Mouse (Mus musculus): Measurements from ENCODE around the gene Pck2.

Gene Pck2

GRCm38 (mm10) chr14:55527940-55528339, 12.1 kb upstream of the Pck2 start:
- in situ Hi-C loops (cut with MseI, MboI): no loop called here

GRCm38 (mm10) chr14:55536116-55536745, 3.8 kb upstream of the Pck2 start:
- in situ Hi-C loops (cut with MseI, MboI): no loop called here

DNA sequence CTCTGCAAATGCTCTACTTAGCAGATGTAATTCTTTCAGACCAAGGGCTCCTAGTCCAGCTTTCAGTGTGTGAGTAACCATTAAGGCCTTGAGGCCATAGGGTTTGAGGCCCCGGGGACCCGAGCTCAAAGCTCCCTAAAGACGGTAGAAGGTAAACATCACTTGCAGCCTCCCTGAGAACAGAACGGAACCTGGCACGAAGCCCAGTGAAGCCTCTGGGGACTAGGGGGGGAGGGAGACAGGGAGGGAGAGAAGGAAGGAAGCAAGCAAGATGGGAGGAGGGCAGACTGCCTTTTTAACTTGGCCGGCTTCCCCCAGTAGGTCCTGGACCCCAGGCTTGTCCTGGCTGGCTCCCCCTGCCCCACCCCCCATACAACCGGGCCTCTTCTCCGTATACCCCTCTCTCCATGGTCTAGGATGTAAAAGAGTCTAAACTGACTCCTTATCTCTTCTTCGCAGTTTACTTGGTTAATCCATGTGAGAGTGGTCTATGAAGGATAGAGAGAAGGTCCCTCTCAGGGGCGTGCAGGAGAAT, 788 bp downstream of the Pck2 start:
- in situ Hi-C loops (cut with MseI, MboI): no loop called here

DNA sequence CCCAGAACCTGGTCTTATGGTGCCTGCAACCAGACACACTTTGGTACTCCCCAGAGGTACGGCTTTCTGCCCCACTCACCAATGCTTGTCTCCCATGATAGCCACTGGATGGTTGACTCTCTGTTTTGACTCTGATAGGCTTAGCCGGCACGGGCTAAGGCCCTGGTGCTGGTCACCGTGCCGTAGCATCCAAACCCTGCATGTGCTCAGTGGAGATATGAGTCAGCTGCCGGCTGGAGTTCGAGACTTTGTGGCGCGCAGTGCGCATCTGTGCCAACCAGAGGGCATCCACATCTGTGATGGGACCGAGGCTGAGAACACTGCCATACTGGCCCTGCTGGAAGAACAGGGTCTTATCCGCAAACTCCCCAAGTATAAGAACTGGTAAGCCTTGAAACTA, 2.2 kb downstream of the Pck2 start:
- in situ Hi-C loops (cut with MseI, MboI): no loop called here

DNA sequence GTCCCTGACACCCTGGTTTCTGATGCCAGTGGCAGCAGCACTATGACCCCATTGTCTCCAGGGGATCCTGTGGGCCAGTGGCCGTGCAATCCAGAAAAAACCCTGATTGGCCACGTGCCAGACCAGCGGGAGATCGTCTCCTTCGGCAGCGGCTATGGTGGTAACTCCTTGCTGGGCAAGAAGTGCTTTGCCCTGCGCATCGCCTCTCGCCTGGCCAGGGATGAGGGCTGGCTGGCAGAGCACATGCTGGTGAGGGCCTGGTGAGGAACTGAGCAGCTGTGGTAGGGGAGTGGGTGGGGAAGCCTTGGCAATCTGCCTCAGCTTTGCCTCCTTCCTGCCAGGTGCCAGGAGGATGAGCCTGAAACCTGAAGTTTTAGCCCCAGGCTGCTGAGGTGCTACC, 4.3 kb downstream of the Pck2 start:
- in situ Hi-C loops (cut with MseI, MboI): no loop called here

DNA sequence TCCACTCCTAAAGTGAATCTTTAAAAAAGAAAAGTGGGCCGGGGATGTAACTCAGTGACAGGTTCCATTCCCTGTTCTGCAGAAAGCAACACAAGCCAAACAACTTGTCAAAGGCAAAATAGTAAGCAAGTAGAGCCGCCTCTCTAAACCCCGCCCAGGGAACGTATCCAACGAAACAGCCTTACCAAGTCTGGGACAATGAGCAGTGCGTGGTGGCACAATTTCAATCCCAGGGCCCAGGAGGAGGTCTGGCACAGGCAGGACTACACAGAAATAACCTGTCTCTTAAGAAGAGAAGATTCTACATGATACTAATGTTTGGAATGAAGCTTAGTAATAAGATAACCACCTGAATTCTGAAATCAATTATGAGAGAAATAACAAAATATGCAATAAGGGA, 10.1 kb downstream of the Pck2 start:
- in situ Hi-C loops (cut with MseI, MboI): no loop called here

DNA sequence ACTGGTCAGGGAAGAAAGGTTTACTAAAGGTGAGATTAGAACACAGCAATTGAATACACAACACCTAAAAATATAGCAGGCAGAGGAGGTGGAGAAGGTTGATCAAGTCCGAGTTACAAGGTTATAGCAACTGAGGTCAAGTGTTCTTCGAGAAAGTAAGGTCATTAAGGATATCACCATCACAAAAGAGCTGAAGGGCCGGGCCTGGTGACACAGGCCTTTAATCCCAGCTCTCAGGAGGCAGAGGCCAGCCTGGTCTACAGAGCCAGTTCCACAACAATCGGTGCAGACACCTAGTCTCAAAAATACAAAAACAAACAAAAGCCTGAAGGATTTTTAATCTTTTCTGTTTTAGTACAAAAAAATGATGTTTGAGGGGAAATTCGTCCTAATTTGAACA, 11.3 kb downstream of the Pck2 start:
- in situ Hi-C loops (cut with MseI, MboI): no loop called here

DNA sequence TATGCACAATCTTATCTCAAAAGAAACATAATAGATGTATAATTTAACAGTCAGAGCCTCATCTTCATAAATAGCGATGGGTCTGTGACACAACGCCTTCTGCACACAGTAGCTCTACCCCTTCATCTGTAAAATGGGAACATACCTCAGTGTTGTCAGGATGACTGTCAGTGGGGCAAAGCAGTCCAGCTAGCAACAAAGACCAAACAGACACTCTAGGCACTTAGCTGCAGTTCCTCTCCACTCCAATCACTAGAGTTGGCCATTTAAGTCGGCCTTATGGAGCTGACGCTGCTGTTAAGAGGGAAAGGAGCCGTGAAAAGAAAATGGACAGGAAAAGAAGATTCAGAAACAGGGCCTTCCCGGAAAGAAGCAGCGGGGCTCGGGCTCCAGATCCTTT, 11.7 kb downstream of the Pck2 start:
- in situ Hi-C loops (cut with MseI, MboI): no loop called here

DNA sequence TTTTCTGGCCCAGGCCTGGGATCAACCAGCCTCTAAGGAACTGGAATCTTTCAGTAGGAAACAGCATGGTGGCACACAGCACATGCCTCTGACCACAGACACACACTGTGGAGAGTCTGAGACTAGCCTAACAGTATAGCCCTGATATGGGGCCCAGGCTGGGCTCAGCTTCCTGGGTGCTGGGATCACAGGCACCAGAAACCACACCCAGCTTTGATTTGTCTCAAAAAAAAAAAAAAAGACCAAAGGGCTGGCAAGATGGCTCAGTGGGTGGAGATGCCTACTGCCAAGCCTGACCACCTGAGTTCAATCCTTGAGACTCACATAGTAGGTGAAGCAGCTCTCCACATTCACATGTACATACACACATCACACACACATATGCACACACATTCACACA, 14.6 kb downstream of the Pck2 start:
- in situ Hi-C loops (cut with MseI, MboI): no loop called here

DNA sequence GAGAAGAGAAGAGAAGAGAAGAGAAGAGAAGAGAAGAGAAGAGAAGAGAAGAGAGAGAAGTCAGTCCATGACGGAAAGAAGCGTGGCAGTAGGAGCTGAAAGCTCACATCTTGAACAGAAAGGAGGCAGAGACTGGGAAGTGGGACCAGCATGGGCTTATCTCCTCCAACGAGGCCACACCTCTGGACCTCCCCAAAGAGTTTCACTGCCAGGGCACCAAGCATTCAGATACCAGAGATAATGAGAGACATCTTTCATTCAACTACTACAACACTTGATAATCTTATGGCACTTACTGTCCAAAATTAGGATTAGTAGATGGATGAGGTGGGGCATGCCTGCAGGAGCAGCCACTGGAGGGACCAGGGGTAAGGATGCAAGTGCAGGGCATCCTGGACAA, 15.7 kb downstream of the Pck2 start:
- in situ Hi-C loops (cut with MseI, MboI): no loop called here

GRCm38 (mm10) chr14:55557003-55557402, 16.9 kb downstream of the Pck2 start:
- in situ Hi-C loops (cut with MseI, MboI): no loop called here

DNA sequence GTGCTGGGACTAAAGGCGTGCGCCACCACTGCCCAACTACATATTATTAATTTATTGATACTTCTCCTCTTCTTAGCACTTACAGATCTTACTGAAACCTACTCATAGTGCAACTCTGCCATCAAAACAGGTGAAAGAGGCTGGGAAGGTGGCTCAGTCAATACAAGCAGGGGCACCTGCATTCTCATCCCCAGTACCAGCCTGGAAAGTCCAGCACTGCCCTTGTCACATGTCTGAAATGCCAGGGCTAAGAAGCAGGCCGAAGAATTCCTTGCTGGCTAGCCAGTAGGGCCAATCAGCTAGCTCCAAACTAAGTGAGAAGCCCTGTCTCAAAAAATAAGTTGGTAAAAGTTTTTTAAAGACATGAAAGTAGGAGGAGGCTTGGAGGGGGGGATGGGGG, 17.5 kb downstream of the Pck2 start:
- in situ Hi-C loops (cut with MseI, MboI): no loop called here

DNA sequence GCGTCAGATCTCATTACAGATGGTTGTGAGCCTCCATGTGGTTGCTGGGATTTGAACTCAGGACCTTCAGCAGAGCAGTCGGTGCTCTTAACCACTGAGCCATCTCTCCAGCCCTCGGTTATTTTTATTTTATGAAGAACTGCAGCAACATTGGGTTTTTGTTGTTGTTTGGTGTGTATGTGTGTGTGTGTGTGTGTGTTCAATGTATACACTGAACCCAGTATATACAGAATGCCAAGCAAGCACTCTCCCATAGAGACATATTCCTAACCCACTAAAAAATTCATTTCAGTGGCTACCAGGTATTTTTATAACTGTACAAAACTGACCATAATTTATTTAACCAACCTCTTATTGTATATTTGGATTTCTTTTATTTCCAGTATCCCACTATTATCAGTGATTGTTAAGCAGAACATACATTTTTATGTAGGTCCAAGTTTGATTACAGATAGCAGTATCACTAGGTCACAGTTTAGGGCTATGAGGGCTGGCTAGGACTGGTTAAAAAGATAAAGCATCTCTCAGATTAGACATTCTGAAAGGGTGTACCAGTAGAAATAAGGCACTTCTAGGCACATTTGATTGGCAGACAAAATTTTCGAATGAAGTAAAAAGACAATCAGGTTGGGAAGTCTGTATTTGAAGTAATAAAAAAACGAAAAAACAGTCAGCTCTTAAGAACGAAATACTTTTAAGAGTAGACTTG, 18.8 kb downstream of the Pck2 start:
- in situ Hi-C loops (cut with MseI, MboI): no loop called here

DNA sequence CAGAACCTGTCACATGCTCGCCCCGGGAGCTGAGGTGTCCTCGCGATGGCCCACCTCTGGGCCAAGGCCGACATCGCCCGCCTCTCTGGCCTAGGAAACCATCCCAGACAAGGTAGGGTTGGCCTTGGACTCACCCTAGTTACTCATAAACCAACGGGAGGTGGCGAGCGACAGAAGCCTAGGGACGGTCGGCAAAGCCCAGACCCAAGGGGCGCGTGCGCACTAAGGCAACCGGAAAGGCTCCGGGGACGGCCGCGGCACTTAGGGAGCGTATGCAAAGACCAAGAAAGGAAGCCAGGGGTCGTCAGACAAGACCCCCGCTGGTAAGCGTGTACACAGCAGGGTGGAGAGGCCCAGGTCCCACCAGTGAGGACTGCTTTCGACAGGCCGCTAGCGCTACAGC, 19.7 kb downstream of the Pck2 start, which contains the start of gene Dcaf11:
Gene Dcaf11 (plus strand): TSS at position 208 of the 403 bp plus-strand sequence.
- in situ Hi-C loops (cut with MseI, MboI): no loop called here

GRCm38 (mm10) chr14:55560202-55561073, 20.4 kb downstream of the Pck2 start, which contains the start of gene A730061H03Rik:
TSS of gene A730061H03Rik (minus strand) at chr14:55560406.
- in situ Hi-C loops (cut with MseI, MboI): no loop called here

GRCm38 (mm10) chr14:55561860-55562259, 21.8 kb downstream of the Pck2 start:
- in situ Hi-C loops (cut with MseI, MboI): no loop called here

DNA sequence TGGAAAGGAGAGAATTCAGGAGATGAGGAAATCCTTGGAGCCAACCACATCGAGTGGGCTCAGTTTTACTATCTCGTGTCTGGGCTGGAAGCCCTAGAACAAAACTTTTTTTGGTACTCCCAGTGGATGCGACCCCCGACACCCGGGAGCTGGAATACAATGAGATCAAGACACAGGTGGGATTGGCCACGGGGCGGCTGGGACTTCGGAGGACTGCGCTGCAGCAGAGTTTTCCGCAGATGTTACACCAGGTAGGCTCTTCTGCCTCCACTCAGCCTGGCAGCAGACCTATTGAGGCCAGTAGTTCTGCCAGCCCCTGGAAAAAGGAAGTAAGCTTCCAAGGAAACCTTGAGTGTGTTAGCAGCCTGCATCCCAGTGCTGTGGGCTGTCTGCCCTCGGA, 23.2 kb downstream of the Pck2 start:
- in situ Hi-C loops (cut with MseI, MboI): no loop called here

DNA sequence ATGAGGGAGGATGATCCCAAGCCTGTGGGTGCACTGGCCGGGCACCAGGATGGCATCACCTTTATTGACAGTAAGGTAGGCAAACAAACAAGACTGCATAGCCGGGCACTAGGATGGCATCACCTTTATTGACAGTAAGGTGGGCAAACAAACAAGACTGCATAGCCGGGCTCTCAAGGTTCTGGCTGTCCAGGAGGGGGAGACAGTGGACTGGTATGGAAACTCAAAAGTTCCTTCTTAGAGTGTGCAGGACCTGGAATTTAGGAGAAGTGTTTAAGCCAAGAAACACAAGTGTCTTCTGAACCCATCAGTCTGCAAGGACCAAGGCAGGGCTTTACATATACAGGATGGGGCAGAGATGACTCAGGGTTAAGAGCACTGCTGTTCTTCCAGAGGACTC, 25.7 kb downstream of the Pck2 start:
- in situ Hi-C loops (cut with MseI, MboI): no loop called here

DNA sequence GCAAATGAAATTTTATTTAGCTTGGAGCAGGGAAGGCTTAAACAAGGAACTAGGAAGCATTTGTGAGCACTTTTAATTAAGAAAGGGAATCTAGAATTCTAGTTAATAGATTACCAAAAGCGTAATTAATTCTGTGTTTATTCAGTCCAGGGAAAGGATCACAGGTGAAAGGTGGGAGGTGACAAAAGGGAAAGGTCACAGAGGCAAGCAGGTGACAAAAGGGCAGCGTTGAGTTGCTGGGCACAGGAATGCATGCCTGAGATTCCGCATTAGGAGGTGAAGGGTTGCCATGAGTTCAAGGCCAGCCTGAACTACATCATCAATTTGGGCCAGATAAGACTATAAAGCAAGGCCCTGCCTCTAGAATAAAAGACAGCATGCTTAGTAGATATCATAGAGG, 27.4 kb downstream of the Pck2 start:
- in situ Hi-C loops (cut with MseI, MboI): no loop called here

DNA sequence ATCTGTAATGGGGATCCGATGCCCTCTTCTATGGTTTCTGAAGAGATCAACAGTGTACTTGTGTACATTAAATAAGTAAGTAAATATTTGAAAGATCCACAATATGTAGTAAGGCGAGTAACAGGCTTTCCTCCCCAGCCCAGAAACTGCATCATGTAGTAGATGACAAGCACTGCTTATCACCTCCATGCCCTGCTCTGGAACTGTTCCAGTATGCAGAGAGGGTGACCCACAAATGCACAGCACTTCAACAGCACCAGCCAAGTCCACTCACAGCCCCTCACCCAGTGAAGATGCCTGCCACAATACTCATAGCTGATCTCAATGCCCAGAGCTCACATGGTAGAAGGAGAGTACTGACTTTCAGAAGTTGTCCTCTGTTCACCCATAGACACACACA, 30.5 kb downstream of the Pck2 start:
- in situ Hi-C loops (cut with MseI, MboI): no loop called here

DNA sequence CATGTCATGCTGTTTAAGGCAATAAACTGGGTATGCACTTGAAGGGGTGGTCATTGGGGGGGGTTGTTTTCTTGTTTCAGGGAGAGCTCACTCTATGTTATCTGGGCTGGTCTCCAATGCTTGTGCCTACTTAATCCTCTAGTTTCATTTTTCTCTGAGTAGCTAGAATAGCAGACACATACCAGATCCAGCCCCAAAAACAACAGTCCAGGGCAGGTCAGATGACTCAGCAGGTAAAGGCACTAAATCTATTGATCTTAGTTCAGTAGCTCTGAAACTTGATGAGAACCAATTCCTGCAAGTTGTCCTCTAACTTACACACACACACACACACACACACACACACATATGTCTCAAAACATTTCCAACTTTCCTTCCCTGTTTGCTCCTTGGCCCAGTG, 31.7 kb downstream of the Pck2 start:
- in situ Hi-C loops (cut with MseI, MboI): no loop called here

GRCm38 (mm10) chr14:55575302-55575701, 35.2 kb downstream of the Pck2 start, which contains the start of gene Fitm1:
TSS of gene Fitm1 (plus strand) at chr14:55575617.
- in situ Hi-C loops (cut with MseI, MboI): no loop called here
